Mouse (Mus musculus) limb, embryonic 14.5 days (tissue): Measurements from ENCODE around the gene Txndc8. TPM values are rescaled to one million over a fixed set of nuclear protein-coding genes. Genes with fewer than 3 reads are reported as not detected.

Experiments
- ATAC-seq: fragments of 200-750 bp; cut with Nextera tagmentation; 2 replicates; pipeline ENCODE4 v1.8.0; 2017; ENCODE audit warnings: low read depth, moderate number of reproducible peaks, moderate TSS enrichment; ENCODE audit not compliant: low FRiP score
- DNase-seq: peaks from one replicate; pipeline ENCODE4 v3.0.0-alpha.2; 2015; ENCODE audit warnings: low spot score
- H3K27ac ChIP-seq: fragments of 300-500 bp; sonication (generic); replicated peaks from 2 replicates; pipeline ENCODE4 v1.5.1; 2014; ENCODE audit warnings: low read depth, mild to moderate bottlenecking, low read length, moderate library complexity, mixed read lengths
- H3K27me3 ChIP-seq: fragments of 300-500 bp; sonication (generic); 2 replicates; pipeline ENCODE4 v1.6.1; 2014; ENCODE audit warnings: low read length, mixed read lengths; ENCODE audit not compliant: control insufficient read depth, insufficient read depth
- H3K36me3 ChIP-seq: fragments of 300-500 bp; sonication (generic); 2 replicates; pipeline ENCODE4 v1.6.1; 2014; ENCODE audit warnings: mild to moderate bottlenecking, low read length, moderate library complexity, mixed read lengths; ENCODE audit not compliant: control insufficient read depth, insufficient read depth
- H3K4me1 ChIP-seq: fragments of 300-500 bp; sonication (generic); 2 replicates; pipeline ENCODE4 v1.6.1; 2014; ENCODE audit warnings: antibody characterized with exemption, low read length, mixed read lengths; ENCODE audit not compliant: control insufficient read depth, insufficient read depth
- H3K4me2 ChIP-seq: fragments of 300-500 bp; sonication (generic); replicated peaks from 2 replicates; pipeline ENCODE4 v1.6.1; 2014; ENCODE audit warnings: low read depth, mild to moderate bottlenecking, low read length, moderate library complexity; ENCODE audit not compliant: severe bottlenecking
- H3K4me3 ChIP-seq: fragments of 300-500 bp; sonication (generic); replicated peaks from 2 replicates; pipeline ENCODE4 v1.5.1; 2014; ENCODE audit warnings: low read length
- H3K9ac ChIP-seq: fragments of 300-500 bp; sonication (generic); 2 replicates; pipeline ENCODE4 v1.6.1; 2014; ENCODE audit warnings: mild to moderate bottlenecking, low read depth, low read length, moderate library complexity; ENCODE audit not compliant: severe bottlenecking
- H3K9me3 ChIP-seq: fragments of 300-500 bp; sonication (generic); 2 replicates; pipeline ENCODE4 v1.6.1; 2016; ENCODE audit warnings: low read length; ENCODE audit not compliant: control insufficient read depth
- POLR2A ChIP-seq: fragments of 200-500 bp; IDR thresholded peaks from 2 replicates; pipeline ENCODE4 v1.8.0; 2012; ENCODE audit warnings: inconsistent platforms, mild to moderate bottlenecking, moderate library complexity, borderline replicate concordance; ENCODE audit not compliant: insufficient read depth, insufficient read length; ENCODE audit errors: extremely low read depth
- WGBS: fragments of 180-500 bp; shearing (Covaris S2); extraction: QIAGEN DNeasy Blood & Tissue Kit; methylation state at CpG from one replicate; pipeline ENCODE4 v1.1.7; 2014; 5-methylcytosine and 5-hydroxymethylcytosine counted together
- polyA plus RNA-seq, 2 experiments: library from polyadenylated mRNA; depleted of rRNA in 1 of 2; stranded (reverse) in 1 of 2; unstranded in 1 of 2; fragments of >200 nt; fragmentation: Nextera tagmentation in 1 of 2; extraction: Ambion mirVana in 1 of 2; gene quantifications; 2 replicates each; pipeline versions ENCODE4 v1.2.1 to v1.2.3; 2012 to 2014

The Txndc8 gene
- not detected in 2 replicates for polyA plus RNA-seq (2012; rRNA removed)
- polyA plus RNA-seq (2014; fragmentation: Nextera tagmentation; extraction: Ambion mirVana): not detected in 2 replicates

- H3K36me3 ChIP-seq: no peaks in the 10 kb centered on the region
- WGBS: 92% methylated on average over 5 of the region's 5 CpGs
- H3K27me3 ChIP-seq: no peaks in the 10 kb centered on the region
- H3K4me2 ChIP-seq: no peak within 1 kb of the TSS
- no peak for DNase-seq
- no peaks in the 10 kb centered on the region for H3K9me3 ChIP-seq
- H3K4me1 ChIP-seq: no peaks in the 10 kb centered on the region
- H3K27ac ChIP-seq: no peak within 1 kb of the TSS
- no peak within 1 kb of the TSS for H3K4me3 ChIP-seq
- no peak within 1 kb of the TSS for H3K9ac ChIP-seq
- ATAC-seq: no peak
- no peak for TF ChIP-seq POLR2A
Measured at GRCm38 (mm10) chr4:58009024-58009423, at the start of gene Txndc8. Gene Txndc8, minus strand, starts transcription at chr4:58009124.

GRCm38 (mm10) chr4:58055653-58056052, 46.7 kb upstream of the Txndc8 start:
- no peak overlapping the region for H3K27ac ChIP-seq
- no peaks in the 10 kb centered on the region for H3K4me1 ChIP-seq
- no peak overlapping the region for H3K4me2 ChIP-seq
- H3K36me3 ChIP-seq: no peaks in the 10 kb centered on the region
- no peak for TF ChIP-seq POLR2A
- H3K4me3 ChIP-seq: no peak overlapping the region
- no peaks in the 10 kb centered on the region for H3K27me3 ChIP-seq
- H3K9ac ChIP-seq: no peak overlapping the region
- no peak for DNase-seq
- ATAC-seq: no peak
- no peaks in the 10 kb centered on the region for H3K9me3 ChIP-seq

GRCm38 (mm10) chr4:58054441-58054840, 45.5 kb upstream of the Txndc8 start:
- no peaks in the 10 kb centered on the region for H3K4me1 ChIP-seq
- H3K27me3 ChIP-seq: no peaks in the 10 kb centered on the region
- ATAC-seq (no peak), DNase-seq (peak; percentile 15)
- WGBS: 53% methylated on average over 5 of the region's 5 CpGs
- H3K4me2 ChIP-seq: no peak overlapping the region
- no peak overlapping the region for H3K27ac ChIP-seq
- no peak overlapping the region for H3K4me3 ChIP-seq
- H3K9me3 ChIP-seq: no peaks in the 10 kb centered on the region
- no peak for TF ChIP-seq POLR2A
- H3K36me3 ChIP-seq: no peaks in the 10 kb centered on the region
- no peak overlapping the region for H3K9ac ChIP-seq

GRCm38 (mm10) chr4:58050746-58051145, 41.8 kb upstream of the Txndc8 start:
- WGBS: 51% methylated on average over 8 of the region's 8 CpGs
- Histone ChIP-seq H3K4me2 (no peak overlapping the region), H3K9me3 (no peaks in the 10 kb centered on the region), H3K9ac (no peak overlapping the region), H3K4me3 (no peak overlapping the region), H3K36me3 (0 out of 2 replicates have a peak, but pooled peaks cover 4% of the 10 kb centered on the region), H3K4me1 (no peaks in the 10 kb centered on the region), H3K27ac (no peak overlapping the region), H3K27me3 (no peaks in the 10 kb centered on the region)
- no peak for TF ChIP-seq POLR2A
- ATAC-seq: no peak
- no peak for DNase-seq

- no peak for DNase-seq
- 0 out of 2 replicates have a peak, but pooled peaks cover 4% of the 10 kb centered on the region for H3K36me3 ChIP-seq
- H3K9ac ChIP-seq: no peak overlapping the region
- H3K4me1 ChIP-seq: no peaks in the 10 kb centered on the region
- H3K4me2 ChIP-seq: no peak overlapping the region
- TF ChIP-seq POLR2A: no peak
- ATAC-seq: no peak
- no peaks in the 10 kb centered on the region for H3K9me3 ChIP-seq
- H3K27me3 ChIP-seq: no peaks in the 10 kb centered on the region
- WGBS: 77% methylated on average over 8 of the region's 8 CpGs
- H3K27ac ChIP-seq: no peak overlapping the region
- no peak overlapping the region for H3K4me3 ChIP-seq
Measured at GRCm38 (mm10) chr4:58050276-58050675, 41.4 kb upstream of the Txndc8 start.

- 0 out of 2 replicates have a peak, but pooled peaks cover 4% of the 10 kb centered on the region for H3K36me3 ChIP-seq
- H3K4me3 ChIP-seq: no peak overlapping the region
- ATAC-seq (no peak), DNase-seq (no peak)
- no peak for TF ChIP-seq POLR2A
- H3K4me1 ChIP-seq: no peaks in the 10 kb centered on the region
- H3K9ac ChIP-seq: no peak overlapping the region
- H3K27me3 ChIP-seq: no peaks in the 10 kb centered on the region
- no peak overlapping the region for H3K4me2 ChIP-seq
- H3K27ac ChIP-seq: no peak overlapping the region
- 94% methylated on average over 6 of the region's 6 CpGs for WGBS
- no peaks in the 10 kb centered on the region for H3K9me3 ChIP-seq
Measured at GRCm38 (mm10) chr4:58044833-58045232, 35.9 kb upstream of the Txndc8 start.
